Comparison of ENCODE assay signal across 8 mouse cellular contexts in genomic region chr1:172027809-172028102, GRCm38 (mm10). TPM values are rescaled to one million over a fixed set of nuclear protein-coding genes. Genes with fewer than 3 reads are reported as not detected.
DNase-seq lines count a peak whose midpoint lies in the region; ATAC-seq and TF ChIP-seq lines count a peak whose summit lies in the region.

No protein-coding gene starts in this region.

- H3K9me3 ChIP-seq in embryonic facial prominence, embryonic 15.5 days (replicated peaks), result no peaks in the 10 kb centered on the region
- no peaks in the 10 kb centered on the region for H3K9me3 ChIP-seq in intestine, embryonic 15.5 days
- no peaks in the 10 kb centered on the region for H3K9me3 ChIP-seq in neural tube, embryonic 12.5 days

- ATAC-seq in embryonic facial prominence, embryonic 15.5 days (ENCODE audit: insufficient number of reproducible peaks, low FRiP score, low TSS enrichment, low read depth), result no peak
- ATAC-seq in intestine, embryonic 15.5 days, result no peak
- peak; percentile 49; the same call in 1 of the 2 replicates for ATAC-seq in neural tube, embryonic 12.5 days (ENCODE audit: low FRiP score, low read depth)

- H3K9ac ChIP-seq in embryonic facial prominence, embryonic 15.5 days, result peak overlapping the region; percentile 90
- H3K9ac ChIP-seq in intestine, embryonic 15.5 days, result peak overlapping the region; percentile 91
- H3K9ac ChIP-seq in neural tube, embryonic 12.5 days, result peak overlapping the region; percentile 85; the same call in 1 of the 2 replicates

- peaks cover 40% of the 10 kb centered on the region for H3K4me1 ChIP-seq in embryonic facial prominence, embryonic 15.5 days
- H3K4me1 ChIP-seq in intestine, embryonic 15.5 days (replicated peaks), result peaks cover 17% of the 10 kb centered on the region
- peaks cover 49% of the 10 kb centered on the region for H3K4me1 ChIP-seq in neural tube, embryonic 12.5 days

- no peaks in the 10 kb centered on the region for H3K36me3 ChIP-seq in embryonic facial prominence, embryonic 15.5 days
- no peaks in the 10 kb centered on the region for H3K36me3 ChIP-seq in intestine, embryonic 15.5 days
- H3K36me3 ChIP-seq in neural tube, embryonic 12.5 days, result no peaks in the 10 kb centered on the region

- WGBS in embryonic facial prominence, embryonic 15.5 days, result 7% methylated on average over 10 of the region's 10 CpGs
- 31% methylated on average over 10 of the region's 10 CpGs for WGBS in intestine, embryonic 15.5 days
- 6% methylated on average over 10 of the region's 10 CpGs for WGBS in neural tube, embryonic 12.5 days

- DNase-seq in left cerebral cortex, adult 2 months (ENCODE audit: extremely low spot score in 1 of 2, low spot score in 2 of 2), result no peak
- DNase-seq in left cerebral cortex, postnatal 25 days (ENCODE audit: low spot score in 2 of 2), result no peak
- no peak for DNase-seq in MN1 (ENCODE audit: low spot score)
- DNase-seq in left cerebral cortex, postnatal 14 days (ENCODE audit: low spot score in 2 of 2), result no peak
- no peak for DNase-seq in spleen, postnatal 14 days (ENCODE audit: low spot score in 2 of 2)

- peak overlapping the region; percentile 68 for H3K4me2 ChIP-seq in embryonic facial prominence, embryonic 15.5 days (replicated peaks)
- peak overlapping the region; percentile 77 for H3K4me2 ChIP-seq in intestine, embryonic 15.5 days (replicated peaks)
- peak overlapping the region; percentile 92 for H3K4me2 ChIP-seq in neural tube, embryonic 12.5 days (replicated peaks)

- TF ChIP-seq CTCF in left cerebral cortex, adult 2 months (IDR thresholded peaks at IDR 0.05), result no peak

- H3K4me3 ChIP-seq in left cerebral cortex, adult 2 months, result peak overlapping the region; percentile 54
- H3K4me3 ChIP-seq in embryonic facial prominence, embryonic 15.5 days (replicated peaks), result peak overlapping the region; percentile 91
- peak overlapping the region; percentile 84; the same call in 1 of the 2 replicates for H3K4me3 ChIP-seq in intestine, embryonic 15.5 days (replicated peaks)
- no peak overlapping the region for H3K4me3 ChIP-seq in neural tube, embryonic 12.5 days

- H3K27ac ChIP-seq in left cerebral cortex, adult 2 months, result no peak overlapping the region; the same call in 1 of the 2 replicates
- H3K27ac ChIP-seq in embryonic facial prominence, embryonic 15.5 days (replicated peaks), result peak overlapping the region; percentile 97
- no peak overlapping the region for H3K27ac ChIP-seq in intestine, embryonic 15.5 days
- H3K27ac ChIP-seq in neural tube, embryonic 12.5 days, result peak overlapping the region; percentile 75; the same call in 1 of the 2 replicates

- intact Hi-C loops in left cerebral cortex, adult 2 months (cut with DNase I), result loop anchor here (1.0 kb wide), 1 partner anchor 15 kb away; no protein-coding TSS in a partner anchor
- intact Hi-C loops in left cerebral cortex, postnatal 25 days (cut with DNase I), result no loop called here
- intact Hi-C loops in left cerebral cortex, postnatal 14 days (cut with DNase I), result no loop called here

- no peaks in the 10 kb centered on the region for H3K27me3 ChIP-seq in embryonic facial prominence, embryonic 15.5 days
- no peaks in the 10 kb centered on the region for H3K27me3 ChIP-seq in intestine, embryonic 15.5 days (replicated peaks)
- H3K27me3 ChIP-seq in neural tube, embryonic 12.5 days (replicated peaks), result no peaks in the 10 kb centered on the region

RNA-seq across cellular contexts. Expression of gene Vangl2, which starts 0.5 kb away (rescaled TPM):
- 10 to 100 TPM; 12.5 to 14.5 TPM for total RNA-seq in left cerebral cortex, adult 2 months (2021)
- 10 to 100 TPM; 13.3 to 13.5 TPM for total RNA-seq in left cerebral cortex, postnatal 25 days (2021)
- polyA plus RNA-seq in embryonic facial prominence, embryonic 15.5 days (2015; fragmentation: Nextera tagmentation; extraction: Ambion mirVana), result 20.1 and 22.7 TPM in 2 replicates
- 8.9 and 10.1 TPM in 2 replicates for polyA plus RNA-seq in intestine, embryonic 15.5 days (2015; fragmentation: Nextera tagmentation; extraction: Ambion mirVana)
- 66.0 and 69.7 TPM in 2 replicates for polyA plus RNA-seq in neural tube, embryonic 12.5 days (2016; fragmentation: Nextera tagmentation; extraction: Ambion mirVana)
- total RNA-seq in left cerebral cortex, postnatal 14 days (2021), result 10 to 100 TPM; 17.4 to 21.5 TPM

RNA-seq across cellular contexts. Expression of gene Nhlh1, which starts 29.6 kb away (rescaled TPM):
- total RNA-seq in left cerebral cortex, adult 2 months (2021), result under 1 TPM; 0.18 to 0.49 TPM
- total RNA-seq in left cerebral cortex, postnatal 25 days (2021), result under 1 TPM; 0.23 to 0.64 TPM
- 2.1 and 2.7 TPM in 2 replicates for polyA plus RNA-seq in embryonic facial prominence, embryonic 15.5 days (2015; fragmentation: Nextera tagmentation; extraction: Ambion mirVana)
- 0.06 and 0.09 TPM in 2 replicates for polyA plus RNA-seq in intestine, embryonic 15.5 days (2015; fragmentation: Nextera tagmentation; extraction: Ambion mirVana)
- 18.2 and 21.7 TPM in 2 replicates for polyA plus RNA-seq in neural tube, embryonic 12.5 days (2016; fragmentation: Nextera tagmentation; extraction: Ambion mirVana)
- total RNA-seq in left cerebral cortex, postnatal 14 days (2021), result under 1 TPM; 0.30 to 0.37 TPM

RNA-seq across cellular contexts. Expression of gene Copa, which starts 54.6 kb away (rescaled TPM):
- total RNA-seq in left cerebral cortex, adult 2 months (2021), result 100 to 1,000 TPM; 138 to 147 TPM
- 100 to 1,000 TPM; 146 to 154 TPM for total RNA-seq in left cerebral cortex, postnatal 25 days (2021)
- 231 and 235 TPM in 2 replicates for polyA plus RNA-seq in embryonic facial prominence, embryonic 15.5 days (2015; fragmentation: Nextera tagmentation; extraction: Ambion mirVana)
- 201 and 203 TPM in 2 replicates for polyA plus RNA-seq in intestine, embryonic 15.5 days (2015; fragmentation: Nextera tagmentation; extraction: Ambion mirVana)
- 216 and 227 TPM in 2 replicates for polyA plus RNA-seq in neural tube, embryonic 12.5 days (2016; fragmentation: Nextera tagmentation; extraction: Ambion mirVana)
- 100 to 1,000 TPM; 155 to 162 TPM for total RNA-seq in left cerebral cortex, postnatal 14 days (2021)

RNA-seq across cellular contexts. Expression of gene Ncstn, which starts 54.8 kb away (rescaled TPM):
- 10 to 100 TPM; 61.5 to 65.4 TPM for total RNA-seq in left cerebral cortex, adult 2 months (2021)
- total RNA-seq in left cerebral cortex, postnatal 25 days (2021), result 10 to 100 TPM; 68.3 to 70.8 TPM
- polyA plus RNA-seq in embryonic facial prominence, embryonic 15.5 days (2015; fragmentation: Nextera tagmentation; extraction: Ambion mirVana), result 117 and 121 TPM in 2 replicates
- polyA plus RNA-seq in intestine, embryonic 15.5 days (2015; fragmentation: Nextera tagmentation; extraction: Ambion mirVana), result 135 and 136 TPM in 2 replicates
- polyA plus RNA-seq in neural tube, embryonic 12.5 days (2016; fragmentation: Nextera tagmentation; extraction: Ambion mirVana), result 132 and 137 TPM in 2 replicates
- total RNA-seq in left cerebral cortex, postnatal 14 days (2021), result 10 to 100 TPM; 74.5 to 77.9 TPM

Comparison
In these comparisons a context has a peak if more than half of its experiments do, and no peak if none do; other contexts are left out.
1. H3K27ac ChIP-seq: peak in embryonic facial prominence, embryonic 15.5 days (single experiment) and neural tube, embryonic 12.5 days (single experiment); none in left cerebral cortex, adult 2 months (single experiment) and intestine, embryonic 15.5 days (single experiment).
2. Peak in every context shown above with its lines, with median percentiles within 50 percentile points of each other: H3K4me2 ChIP-seq and H3K9ac ChIP-seq.